Mouse (Mus musculus): ENCODE results near the gene Zfp286.

GRCm38 (mm10) chr11:62706141-62706540, 83.1 kb downstream of the Zfp286 start:
- TF ChIP-seq POLR2A (IDR thresholded peaks at IDR 0.05; ENCODE audit: extremely low read depth, insufficient read depth, low read length) (no peak), CTCF (IDR thresholded peaks at IDR 0.05; ENCODE audit: extremely low read depth, insufficient read depth, low read length) (no peak)
